Mouse (Mus musculus) heart, adult 18-20 months (tissue): Measurements from ENCODE around the gene Ebna1bp2. TPM values are rescaled to one million over a fixed set of nuclear protein-coding genes. Genes with fewer than 3 reads are reported as not detected.

ENCODE experiments used
- total RNA-seq, 2 experiments: library from RNA; stranded (reverse); gene quantifications; 2 replicates each; pipeline ENCODE4 v1.2.3; 2021

Ebna1bp2 gene
- total RNA-seq, 2 experiments from 2014 or later = 37.0 to 39.2 TPM

Other genes with a start within 250 kb of the Ebna1bp2 start
- 10 to 100 TPM in 1 of 2 experiments, 1 to 10 TPM in 1; 7.8 to 10.5 TPM for gene Szt2, start 211.5 kb upstream of the Ebna1bp2 start, total RNA-seq
- gene Med8, start 211.5 kb upstream of the Ebna1bp2 start, total RNA-seq = 10 to 100 TPM; 32.8 to 37.2 TPM
- gene Elovl1, start 192.7 kb upstream of the Ebna1bp2 start, total RNA-seq = 10 to 100 TPM; 15.7 to 17.2 TPM
- 1 to 10 TPM in 1 of 2 experiments, under 1 TPM in 1; 0.57 to 1.2 TPM for gene Cdc20, start 183.4 kb upstream of the Ebna1bp2 start, total RNA-seq
- gene Mpl, start 163.3 kb upstream of the Ebna1bp2 start, total RNA-seq = under 1 TPM; 0.15 to 0.22 TPM
- 10 to 100 TPM; 47.5 to 56.8 TPM for gene Tie1, start 130.7 kb upstream of the Ebna1bp2 start, total RNA-seq
- not detected for gene 2610528J11Rik, start 93.8 kb upstream of the Ebna1bp2 start, total RNA-seq
- not detected for gene Tmem125, start 76.8 kb upstream of the Ebna1bp2 start, total RNA-seq
- under 1 TPM in 1 of 2 experiments, not detected in 1; 0.15 TPM for gene Cfap57, start within 50 bp of the Ebna1bp2 start, total RNA-seq
- gene Olfr62, start 38.2 kb downstream of the Ebna1bp2 start, total RNA-seq = not detected
- not detected for gene Olfr1342, start 72.0 kb downstream of the Ebna1bp2 start, total RNA-seq
- not detected for gene Olfr1341, start 82.7 kb downstream of the Ebna1bp2 start, total RNA-seq
- gene Olfr1340, start 99.3 kb downstream of the Ebna1bp2 start, total RNA-seq = not detected
- gene Olfr1339, start 111.4 kb downstream of the Ebna1bp2 start, total RNA-seq = not detected
- gene Olfr1338, start 137.9 kb downstream of the Ebna1bp2 start, total RNA-seq = not detected
- gene Olfr1337, start 161.8 kb downstream of the Ebna1bp2 start, total RNA-seq = not detected
- gene Olfr1335, start 189.1 kb downstream of the Ebna1bp2 start, total RNA-seq = not detected
- gene Olfr1333, start 215.5 kb downstream of the Ebna1bp2 start, total RNA-seq = not detected
- not detected for gene Olfr1331, start 243.8 kb downstream of the Ebna1bp2 start, total RNA-seq